Mouse (Mus musculus): ENCODE measurements at regions not wholly inside any gene's neighbourhood (a gene's known extent, or its start where the extent isn't known, plus 50 kb on each side); places are given as distances from the start of the nearest gene placed in this dataset.
"Not testable (repeated sequence)": the region's sequence is repeated elsewhere in the genome, so short reads cannot be mapped to it uniquely, and the experiment has no call there.

DNA sequence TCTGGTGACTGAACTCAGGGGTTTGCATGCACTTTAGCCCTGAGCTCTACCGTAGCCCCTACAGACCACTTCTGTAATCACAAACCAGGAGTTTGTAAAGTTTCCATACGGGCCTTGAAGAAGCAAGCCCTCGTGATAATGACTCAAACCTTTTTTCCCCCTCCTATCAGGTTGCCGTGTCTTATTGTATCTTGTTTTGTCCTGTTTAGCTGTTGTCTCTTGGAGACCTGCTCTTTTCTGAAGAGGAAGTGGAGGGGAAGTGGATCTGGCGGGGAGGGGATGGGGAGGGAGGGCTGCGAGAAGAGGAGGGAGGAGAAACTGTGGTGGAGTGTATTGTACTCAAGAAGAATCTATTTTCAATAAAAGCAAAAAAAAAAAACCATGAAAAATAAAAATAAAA is 87.0 kb downstream of the Fam43a start:
- in situ Hi-C loops (cut with MboI, MseI): no loop called here

DNA sequence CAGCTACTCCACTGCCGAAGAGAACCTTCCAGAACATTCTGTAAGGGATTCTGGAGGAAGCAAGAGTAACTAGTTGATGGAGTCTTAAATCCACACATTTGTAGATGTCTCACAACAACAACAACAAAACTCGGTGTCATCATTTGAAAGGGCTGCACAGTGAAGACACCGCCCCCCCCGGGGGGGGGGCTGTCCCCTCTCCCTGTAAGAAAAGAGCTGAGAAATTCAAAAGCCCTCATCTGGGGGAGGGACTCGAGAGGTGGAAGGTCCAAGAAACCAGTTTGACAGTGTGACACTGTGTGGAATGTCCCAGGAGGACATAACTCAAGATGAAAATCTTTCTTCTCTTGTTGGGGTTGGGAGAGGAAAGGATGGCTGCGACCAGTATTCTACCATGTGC is 87.7 kb downstream of the Fam43a start:
- in situ Hi-C loops (cut with MboI, MseI): no loop called here

DNA sequence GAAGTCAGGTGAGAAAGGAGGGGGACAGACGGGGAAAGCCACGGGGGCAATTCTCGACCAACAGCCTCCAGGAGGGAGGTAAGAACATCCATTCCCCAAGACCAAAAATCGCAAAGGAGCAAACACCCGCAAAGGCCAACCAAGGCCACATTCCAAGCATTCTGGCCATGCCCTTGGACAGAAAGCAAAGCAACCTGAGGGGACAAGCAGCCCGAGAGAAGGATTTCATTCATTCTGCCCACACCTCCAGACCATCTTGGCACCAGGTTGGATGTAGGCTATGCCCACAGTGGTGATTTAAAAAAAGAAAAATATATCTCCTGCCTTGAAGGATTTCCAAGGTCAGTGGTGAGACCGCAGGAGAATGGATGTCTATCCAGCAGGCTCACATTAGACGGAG is 88.2 kb downstream of the Fam43a start:
- in situ Hi-C loops (cut with MboI, MseI): no loop called here

DNA sequence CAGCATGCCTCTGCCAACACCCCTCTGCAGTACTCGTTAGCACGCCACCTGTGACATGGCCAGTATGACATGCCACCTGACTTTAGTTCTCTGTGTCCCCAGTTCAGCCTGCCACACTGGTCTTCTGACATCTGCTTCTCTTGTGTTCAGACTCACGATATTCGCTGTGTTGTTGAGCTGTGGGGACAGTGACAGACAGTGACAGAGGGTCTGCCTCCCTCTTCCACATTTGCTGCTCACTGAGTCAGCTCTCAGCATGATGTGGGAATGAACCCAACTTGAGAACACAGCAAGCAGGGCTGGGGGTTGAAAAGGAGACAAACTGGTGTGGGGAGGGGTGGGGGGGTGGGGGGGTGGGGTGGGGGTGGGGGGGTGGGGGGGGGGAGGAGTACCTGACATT is 91.0 kb downstream of the Fam43a start:
- in situ Hi-C loops (cut with MboI, MseI): no loop called here

DNA sequence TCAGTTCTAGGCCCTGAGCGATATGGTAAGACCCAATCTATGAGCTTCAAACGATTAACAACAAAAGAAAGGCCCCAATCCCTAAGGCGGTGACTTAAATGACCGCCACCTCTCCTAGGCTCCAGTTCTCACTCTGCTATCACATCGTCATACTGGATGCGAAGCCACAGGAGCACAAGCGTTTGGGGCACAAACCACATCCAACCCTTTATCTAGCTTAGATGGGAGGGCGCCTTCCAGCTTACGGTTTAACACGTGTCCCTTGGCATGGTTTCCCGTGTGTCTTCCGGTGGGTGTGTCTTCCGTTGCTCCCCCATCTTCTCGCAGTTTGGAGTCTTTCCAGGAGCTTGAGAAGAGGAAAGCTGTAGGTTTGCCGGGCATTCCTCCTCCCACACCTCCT is 92.4 kb downstream of the Fam43a start:
- in situ Hi-C loops (cut with MboI, MseI): no loop called here

DNA sequence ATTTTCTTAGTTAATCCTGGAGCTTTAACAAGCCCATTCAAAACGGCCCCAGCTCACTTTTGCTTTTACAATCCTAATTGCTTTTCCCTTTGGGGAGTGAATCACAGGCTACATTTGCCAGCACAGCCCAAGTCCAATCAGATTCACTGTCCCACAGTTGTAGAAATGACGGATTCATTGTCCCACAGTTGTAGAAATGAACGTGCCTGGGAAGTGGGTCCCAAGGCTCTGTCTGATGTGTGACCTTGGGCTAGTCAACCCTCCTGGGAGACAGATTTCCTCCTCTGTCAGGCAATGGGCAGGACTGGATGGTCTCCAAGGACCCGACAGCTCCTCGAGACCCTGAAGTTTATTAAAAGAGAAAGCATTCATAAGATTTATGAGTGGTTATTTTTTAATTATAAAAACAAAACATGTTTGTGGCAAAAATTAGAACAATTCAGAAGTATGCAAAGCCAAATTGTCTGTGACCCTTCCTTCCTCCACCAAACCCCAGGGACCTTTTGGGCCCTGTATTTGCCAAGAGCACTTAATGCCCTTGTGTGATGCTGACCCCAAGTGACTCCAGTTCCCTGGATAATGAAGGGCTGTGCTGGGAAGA is 93.1 kb downstream of the Fam43a start:
- in situ Hi-C loops (cut with MboI, MseI): no loop called here

DNA sequence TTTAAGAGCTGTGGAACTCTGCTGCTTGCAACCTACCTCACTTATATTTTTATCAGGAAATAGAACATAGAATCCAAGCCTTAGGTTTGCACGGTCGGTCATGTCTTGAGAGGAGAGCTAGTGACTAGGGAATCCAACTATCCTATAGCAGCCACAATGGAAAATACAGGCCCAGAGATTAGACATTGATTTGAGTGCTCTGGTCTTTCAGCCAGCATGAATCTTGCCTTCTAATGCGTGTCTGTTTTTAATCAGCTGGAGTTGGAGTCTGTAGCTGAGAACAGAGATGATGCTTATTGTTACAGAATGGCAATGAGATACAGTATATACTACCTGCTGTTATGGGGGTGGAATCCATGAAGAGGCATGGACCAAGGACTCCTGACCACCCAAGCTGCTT is 93.7 kb downstream of the Fam43a start:
- in situ Hi-C loops (cut with MboI, MseI): no loop called here

DNA sequence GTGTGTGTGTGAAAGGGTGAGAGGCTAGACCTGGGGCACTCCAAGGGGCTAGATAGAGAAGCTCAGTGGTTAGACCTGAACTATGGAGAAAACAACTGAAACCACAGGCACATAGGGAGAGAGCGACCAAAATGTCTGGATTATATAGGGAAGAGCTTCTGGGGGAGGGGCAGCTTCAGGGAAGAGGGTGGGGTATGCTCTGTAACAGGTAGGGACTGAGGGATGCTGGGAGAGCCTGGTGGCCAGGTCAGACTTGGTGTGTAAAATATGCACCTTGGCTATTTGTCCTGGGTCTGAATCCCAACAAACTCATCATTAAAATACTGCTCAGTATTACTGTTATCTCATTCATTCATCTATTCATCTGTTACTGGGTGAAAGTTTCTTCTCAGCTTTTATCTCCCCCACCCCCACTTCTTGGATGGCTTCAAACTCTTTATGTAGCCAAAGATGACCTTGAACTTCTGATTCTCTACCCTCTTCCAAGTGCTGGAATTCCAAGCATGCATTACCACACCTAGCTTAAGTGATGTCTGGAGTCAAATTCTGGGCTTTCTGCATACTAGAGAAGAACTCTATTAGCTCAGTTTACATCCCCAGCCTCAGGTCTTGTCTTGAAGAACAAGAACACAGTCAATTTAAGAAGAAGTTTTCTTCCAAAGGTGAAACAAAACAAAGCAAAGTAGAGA is 94.5 kb downstream of the Fam43a start:
- in situ Hi-C loops (cut with MboI, MseI): no loop called here

DNA sequence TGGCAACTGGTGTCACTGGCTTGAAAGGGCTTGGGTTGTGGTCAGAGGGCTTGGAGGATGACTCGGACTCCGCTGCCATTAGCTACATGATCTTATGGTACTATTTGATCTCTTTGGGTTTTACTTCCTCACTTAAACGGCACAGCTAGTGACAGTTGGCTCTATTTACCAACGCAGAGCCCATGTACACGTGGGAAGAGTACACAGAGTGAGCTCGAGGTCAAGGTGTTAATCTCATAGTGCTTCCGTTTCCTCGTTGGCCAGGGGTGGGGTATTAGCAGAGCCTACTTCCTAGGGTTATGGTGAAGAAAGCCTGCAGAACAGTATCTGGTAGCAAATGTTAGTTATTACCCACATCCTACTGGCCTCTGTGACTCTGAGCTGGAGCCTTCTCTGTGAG is 96.2 kb downstream of the Fam43a start:
- in situ Hi-C loops (cut with MboI, MseI): no loop called here

DNA sequence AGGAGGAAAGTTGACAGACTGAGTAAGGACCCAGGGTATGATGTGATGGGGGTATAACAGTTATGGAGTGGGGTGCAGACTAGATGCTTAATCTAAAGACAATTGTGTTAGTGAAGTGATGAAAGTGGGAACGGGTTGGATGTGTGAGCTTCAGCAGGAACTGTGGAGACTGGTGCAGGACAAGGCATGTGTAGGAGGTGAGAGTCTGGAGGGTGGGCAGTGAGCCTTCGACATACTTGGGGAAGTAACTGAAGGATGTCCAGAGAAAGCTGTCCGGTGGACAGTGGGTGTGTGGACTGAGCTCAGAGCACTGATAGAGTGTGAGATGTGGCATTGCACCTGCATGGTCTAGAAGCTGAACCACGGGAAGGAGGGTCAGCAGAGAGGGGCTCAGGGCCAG is 97.7 kb downstream of the Fam43a start:
- in situ Hi-C loops (cut with MboI, MseI): no loop called here

DNA sequence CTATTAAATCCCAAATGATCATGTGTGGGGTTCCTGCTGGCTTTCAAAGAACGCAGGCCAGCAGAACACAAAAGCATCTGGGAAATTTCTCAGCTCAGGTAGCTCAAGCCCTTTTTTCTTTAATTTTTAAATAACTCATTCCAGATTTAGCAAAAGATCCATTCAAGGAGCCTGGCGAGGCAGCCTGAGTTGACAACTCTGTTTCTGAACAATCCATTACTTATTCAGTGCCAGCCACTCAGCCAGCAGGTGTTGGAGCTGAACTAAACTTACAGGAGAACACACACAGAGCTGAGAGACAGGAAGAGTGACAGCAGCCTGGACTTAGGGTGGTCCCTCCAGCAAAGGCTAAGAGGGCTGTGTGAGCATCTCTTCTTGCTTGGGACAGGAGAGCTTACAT is 98.3 kb downstream of the Fam43a start:
- in situ Hi-C loops (cut with MboI, MseI): no loop called here

DNA sequence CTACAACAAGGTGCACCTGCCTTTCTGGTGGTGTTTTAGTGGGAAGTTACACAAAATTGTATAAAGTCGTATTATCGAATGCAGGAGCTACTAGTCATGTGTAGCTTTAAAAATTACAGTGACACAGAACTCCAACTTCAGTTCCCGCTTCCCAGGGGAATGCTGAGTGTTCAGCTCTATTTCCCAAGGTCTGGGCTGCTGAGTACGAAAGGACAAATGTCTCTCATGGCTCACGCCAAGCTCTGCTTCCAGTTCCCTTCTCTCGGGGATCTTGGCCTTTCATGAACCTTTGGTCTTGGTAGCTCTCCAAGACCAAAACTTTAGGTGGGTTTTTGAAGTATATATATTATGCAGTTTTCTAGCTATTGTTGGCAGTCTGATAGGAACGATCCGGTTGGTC is 104.3 kb downstream of the Fam43a start:
- in situ Hi-C loops (cut with MboI, MseI): no loop called here

DNA sequence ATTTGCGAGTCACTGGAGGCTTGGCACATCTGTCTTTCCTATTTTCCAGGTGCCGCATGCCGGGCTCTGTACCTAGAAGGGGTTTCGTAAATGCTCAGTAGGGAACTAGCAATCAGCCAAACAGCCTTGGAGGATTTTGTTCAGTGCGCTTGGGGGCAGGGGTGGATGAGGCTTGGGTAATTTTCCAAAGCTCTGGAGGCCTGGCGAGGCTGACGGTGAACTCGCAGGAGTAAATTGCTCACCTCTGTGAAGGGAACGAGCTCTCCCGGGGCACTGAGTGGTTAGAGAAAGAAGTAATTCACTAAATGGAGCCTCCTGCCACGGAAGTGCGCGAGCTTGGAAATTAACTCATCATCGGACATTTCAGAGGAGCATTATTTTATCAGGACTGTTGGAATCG is 110.0 kb downstream of the Fam43a start:
- in situ Hi-C loops (cut with MboI, MseI): no loop called here

DNA sequence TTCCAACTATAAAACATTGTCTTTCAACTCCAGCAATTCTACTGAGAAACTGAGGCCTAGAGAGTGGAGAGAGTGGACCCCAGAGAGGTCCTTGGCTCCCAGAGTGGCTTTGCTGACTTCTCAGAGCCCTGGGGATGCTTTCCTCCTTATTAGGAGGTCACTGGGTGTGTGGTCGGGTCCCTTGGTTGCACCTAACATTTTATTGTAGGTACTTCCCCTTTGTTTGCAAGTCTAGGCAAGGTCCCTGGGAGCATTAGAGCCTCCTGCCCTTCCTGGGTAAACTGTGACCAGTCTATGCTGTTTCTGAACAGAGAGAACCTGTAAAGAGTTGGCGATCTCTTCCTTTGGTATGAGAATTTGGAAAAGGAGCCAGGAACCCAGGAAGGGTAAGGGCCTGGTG is 110.5 kb downstream of the Fam43a start:
- in situ Hi-C loops (cut with MboI, MseI): no loop called here

DNA sequence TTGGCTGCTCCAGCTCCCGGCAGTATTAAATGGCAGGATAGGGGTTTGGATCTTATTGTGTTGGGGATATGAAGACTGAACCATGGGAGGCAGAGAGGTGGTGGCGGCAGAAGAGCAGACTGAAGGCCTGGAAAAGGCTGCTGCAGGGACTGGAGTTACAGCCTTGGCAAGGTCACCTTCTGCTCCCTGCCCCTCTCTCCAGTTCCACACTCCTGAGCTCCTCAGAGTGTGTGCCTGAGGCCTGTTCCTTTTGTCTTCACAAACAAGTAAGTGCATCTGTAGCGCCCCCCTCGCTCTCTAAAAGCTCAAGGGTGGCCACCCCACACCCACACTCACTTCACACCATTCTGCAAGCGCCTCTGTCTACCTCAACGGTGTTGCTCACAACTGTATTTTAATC is 113.0 kb downstream of the Fam43a start:
- in situ Hi-C loops (cut with MboI, MseI): no loop called here

DNA sequence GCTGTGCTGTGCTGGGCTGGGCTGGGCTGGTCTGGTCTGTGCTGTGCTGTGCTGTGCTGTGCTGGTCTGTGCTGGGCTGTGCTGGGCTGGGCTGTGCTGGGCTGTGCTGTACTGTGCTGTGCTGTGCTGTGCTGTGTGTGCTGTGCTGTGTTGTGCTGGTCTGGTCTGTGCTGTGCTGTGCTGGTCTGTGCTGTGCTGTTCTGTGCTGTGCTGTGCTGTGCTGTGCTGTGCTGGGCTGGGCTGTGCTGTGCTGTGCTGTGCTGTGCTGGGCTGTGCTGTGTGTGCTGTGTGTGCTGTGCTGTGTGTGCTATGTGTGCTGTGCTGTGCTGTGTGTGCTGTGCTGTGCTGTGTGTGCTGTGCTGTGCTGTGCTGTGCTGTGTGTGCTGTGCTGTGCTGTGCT is 118.1 kb downstream of the Fam43a start:
- in situ Hi-C loops (cut with MboI, MseI): not testable (repeated sequence)

DNA sequence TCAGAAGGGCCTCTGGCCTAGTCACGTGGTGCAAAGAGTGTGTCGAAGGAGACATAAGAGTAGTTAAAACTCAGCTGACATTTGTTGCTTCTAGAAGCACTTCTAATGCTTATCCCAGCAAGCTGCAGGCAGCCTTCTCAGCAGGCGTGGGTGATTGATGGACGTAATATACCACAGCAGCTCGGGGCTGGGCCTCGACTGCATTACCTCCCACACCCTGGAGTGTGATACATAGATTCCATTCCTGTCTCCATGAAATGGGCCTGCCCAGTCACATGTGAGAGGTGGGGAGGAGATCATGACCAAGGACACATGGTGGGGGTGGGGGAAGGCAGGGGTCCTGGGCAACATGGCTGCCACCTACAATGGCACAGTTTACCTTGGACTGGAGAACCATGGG is 121.3 kb downstream of the Fam43a start:
- in situ Hi-C loops (cut with MboI, MseI): no loop called here

DNA sequence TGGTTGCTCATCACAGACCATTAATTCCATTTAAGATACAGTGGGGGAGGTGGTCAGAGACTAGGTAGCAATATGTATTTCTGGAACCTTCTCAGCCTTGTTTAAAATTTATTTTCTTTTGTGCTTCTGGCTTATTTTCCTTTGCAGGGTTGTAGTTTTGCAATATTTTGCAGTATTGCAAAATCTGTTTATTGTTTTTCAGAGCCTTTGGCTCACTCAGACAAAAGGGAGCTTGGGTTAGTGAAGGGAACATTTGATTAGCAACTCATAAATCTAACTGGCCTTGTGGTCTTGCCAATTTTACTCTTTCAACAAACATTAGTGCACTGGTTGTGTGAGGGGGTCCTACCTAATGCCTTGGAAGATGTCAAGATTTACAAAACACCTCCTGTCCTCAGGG is 121.7 kb downstream of the Fam43a start:
- in situ Hi-C loops (cut with MboI, MseI): no loop called here

DNA sequence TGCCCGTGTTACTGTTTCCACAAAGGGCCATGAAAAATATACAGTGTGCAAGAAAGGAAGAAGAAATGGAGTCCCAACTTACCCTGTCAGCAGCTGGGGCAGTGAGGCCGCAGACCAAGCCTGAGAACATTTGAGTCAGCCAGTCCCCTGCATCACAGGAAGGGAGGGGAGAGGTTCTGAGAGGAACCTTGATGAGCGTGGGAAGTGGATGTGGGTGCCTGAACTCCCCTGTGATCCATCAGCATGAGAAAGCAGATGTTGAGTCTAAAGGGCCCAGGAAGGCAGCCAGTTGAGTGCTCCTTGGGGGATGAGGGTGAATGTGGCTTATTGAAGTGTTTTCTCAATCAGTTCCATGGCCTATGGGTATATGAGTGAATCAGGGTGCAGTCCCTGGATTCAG is 122.8 kb downstream of the Fam43a start:
- in situ Hi-C loops (cut with MboI, MseI): no loop called here

DNA sequence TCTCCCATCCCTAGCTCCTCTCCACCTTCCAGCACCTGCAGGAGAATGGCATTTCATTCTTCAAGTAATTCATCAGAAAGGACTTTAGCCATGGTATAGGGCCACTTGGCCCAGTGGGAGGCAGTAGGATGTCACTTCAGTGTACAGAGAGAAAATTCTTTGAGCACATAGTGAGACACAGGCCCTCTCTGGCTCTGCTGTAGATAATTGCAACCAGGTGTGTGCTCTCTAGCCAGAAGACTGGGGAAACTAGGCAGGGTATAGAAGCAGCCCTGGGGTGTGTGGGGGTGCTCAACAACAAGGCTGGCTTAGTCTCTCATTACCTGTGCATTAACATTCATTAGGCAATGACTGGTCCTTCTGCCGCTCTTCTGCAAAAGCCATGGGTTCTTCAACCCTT is 125.1 kb downstream of the Fam43a start:
- in situ Hi-C loops (cut with MboI, MseI): no loop called here

DNA sequence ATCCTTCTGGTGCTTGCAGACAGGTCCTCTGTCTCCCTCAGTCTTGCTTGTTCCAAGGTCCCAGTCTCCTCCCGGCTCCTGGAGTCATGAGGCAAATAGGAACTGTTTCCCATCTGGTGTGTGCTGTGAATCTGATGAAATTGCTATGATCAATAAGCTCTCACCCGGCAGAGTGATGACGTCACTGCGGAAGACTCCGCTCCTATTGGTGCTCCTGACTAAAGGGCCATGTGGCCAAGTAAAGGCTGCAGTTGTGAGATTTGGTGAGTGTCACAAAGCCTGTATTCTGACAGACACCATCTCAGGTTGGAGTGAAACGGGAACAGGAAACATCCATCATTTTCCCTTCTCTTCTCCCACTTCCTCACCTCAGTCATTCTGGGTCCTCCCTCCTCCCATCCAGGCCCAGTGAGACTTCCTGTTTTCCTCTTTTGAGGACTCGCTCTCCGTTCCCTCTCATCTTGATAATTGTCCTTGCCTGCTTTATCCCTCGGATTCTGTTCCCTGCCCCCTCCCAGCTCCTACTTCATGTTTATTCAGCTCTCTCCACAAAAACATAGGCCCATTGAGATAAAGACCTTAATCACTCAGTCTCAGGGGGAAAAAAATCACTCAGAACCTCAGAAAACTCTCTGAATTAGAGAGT is 133.4 kb downstream of the Fam43a start:
- in situ Hi-C loops (cut with MboI, MseI): loop anchor here (10.0 kb wide), 1 partner anchor 118 kb away; no protein-coding TSS in a partner anchor

DNA sequence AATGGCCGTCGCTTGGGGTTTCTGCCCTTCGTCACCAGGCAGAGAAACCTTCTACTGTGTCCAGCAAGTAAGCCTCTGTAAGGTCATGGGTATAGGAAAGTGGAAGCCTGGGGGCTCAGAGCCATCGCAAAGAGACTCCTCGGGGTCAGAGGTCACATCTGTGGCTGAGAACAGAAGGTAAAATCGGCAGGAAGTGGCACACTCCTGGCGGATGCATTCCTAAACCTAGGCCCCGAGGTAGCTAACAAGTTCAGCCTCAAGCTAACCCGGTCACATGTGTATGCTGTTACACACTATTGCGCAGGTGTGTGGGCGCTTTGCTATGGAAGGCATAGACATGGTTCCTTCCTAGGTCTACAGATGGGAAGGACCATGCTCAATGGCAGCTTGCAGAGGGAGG is 134.0 kb downstream of the Fam43a start:
- in situ Hi-C loops (cut with MboI, MseI): loop anchor here (10.0 kb wide), 1 partner anchor 119 kb away; no protein-coding TSS in a partner anchor

DNA sequence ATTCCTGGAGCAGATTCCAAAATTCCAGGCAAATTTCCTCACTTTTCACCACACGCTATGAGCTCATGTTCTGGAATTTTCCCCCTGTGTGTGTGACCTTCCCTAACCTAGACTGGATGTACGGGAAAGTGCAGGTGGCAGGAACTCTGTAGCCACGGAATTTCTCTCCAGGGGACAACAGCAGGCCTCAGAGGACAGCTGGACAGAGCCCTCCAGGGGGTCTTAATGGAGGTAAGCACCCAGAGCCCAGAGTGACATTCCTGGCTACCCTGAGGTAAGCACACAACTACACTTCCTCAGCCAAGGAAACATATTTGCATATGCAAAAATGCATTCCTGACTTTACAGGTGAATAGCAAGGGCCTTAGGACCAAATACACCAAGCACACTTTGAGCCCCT is 135.8 kb downstream of the Fam43a start:
- in situ Hi-C loops (cut with MboI, MseI): loop anchor here (10.0 kb wide), 1 partner anchor 121 kb away; no protein-coding TSS in a partner anchor
